Comparison of ENCODE assay signal across 25 mouse cellular contexts in genomic region chr2:173108509-173109190, GRCm38 (mm10). TPM values are rescaled to one million over a fixed set of nuclear protein-coding genes. Genes with fewer than 3 reads are reported as not detected.
"Had no signal": no experiment of that assay in that cellular context is flagged by ENCODE, and none has a peak within 500 bp of the region (broad histone marks: within the 10 kb centered on the region; RNA-seq: fewer than 3 reads in every experiment).

No protein-coding gene starts in this region.

- H3K4me1 ChIP-seq: midbrain, embryonic 12.5 days; midbrain, embryonic 15.5 days; neural tube, embryonic 12.5 days had no signal

- H3K36me3 ChIP-seq: limb, embryonic 10.5 days; limb, embryonic 13.5 days; midbrain, embryonic 12.5 days; midbrain, embryonic 15.5 days; neural tube, embryonic 12.5 days had no signal

- H3K4me3 ChIP-seq: limb, embryonic 10.5 days; limb, embryonic 13.5 days; midbrain, embryonic 12.5 days; midbrain, embryonic 15.5 days; neural tube, embryonic 12.5 days had no signal

- H3K9ac ChIP-seq: hindbrain, embryonic 14.5 days; limb, embryonic 13.5 days; liver, embryonic 14.5 days; midbrain, embryonic 12.5 days; midbrain, embryonic 15.5 days; neural tube, embryonic 12.5 days had no signal

- H3K9me3 ChIP-seq: limb, embryonic 10.5 days; limb, embryonic 13.5 days; midbrain, embryonic 15.5 days had no signal

- H3K27ac ChIP-seq: hindbrain, embryonic 14.5 days; hindbrain, postnatal 0 days; limb, embryonic 10.5 days; limb, embryonic 13.5 days; liver, embryonic 14.5 days; macrophage; midbrain, embryonic 12.5 days; midbrain, embryonic 15.5 days; neural tube, embryonic 12.5 days; stomach, postnatal 0 days had no signal

- ATAC-seq: hindbrain, postnatal 0 days; midbrain, embryonic 15.5 days had no signal

- H3K4me2 ChIP-seq: hindbrain, embryonic 14.5 days; limb, embryonic 13.5 days; midbrain, embryonic 12.5 days; midbrain, embryonic 15.5 days; neural tube, embryonic 12.5 days had no signal

- H3K27me3 ChIP-seq: midbrain, embryonic 15.5 days had no signal

- DNase-seq: kidney, adult 8-10 months; kidney, postnatal 10 days; kidney, postnatal 36 days; lung, adult 2 months; retina, postnatal 1 day; right cerebral cortex, postnatal 25 days; thymus, adult 2 months; thymus, postnatal 14 days; thymus, postnatal 4 days had no signal

RNA-seq across cellular contexts. Expression of gene Ctcfl, which starts 10.7 kb away (rescaled TPM):
- total RNA-seq: hindbrain, postnatal 0 days; layer of hippocampus, postnatal 25 days; left cerebral cortex, adult 18-20 months; megakaryocyte, adult 5-6 weeks; neutrophil, adult 5-6 weeks had no signal
- polyA plus RNA-seq: hindbrain, postnatal 0 days; lung, adult 2 months; macrophage; midbrain, embryonic 12.5 days; stomach, postnatal 0 days had no signal

RNA-seq across cellular contexts. Expression of gene Pck1, which starts 44.2 kb away (rescaled TPM):
- total RNA-seq: layer of hippocampus, postnatal 25 days; left cerebral cortex, adult 18-20 months; left cerebral cortex, postnatal 25 days; megakaryocyte, adult 5-6 weeks; neutrophil, adult 5-6 weeks had no signal
- polyA plus RNA-seq: hindbrain, embryonic 14.5 days; hindbrain, postnatal 0 days; limb, embryonic 10.5 days; limb, embryonic 13.5 days; lung, embryonic 16.5 days; macrophage; midbrain, embryonic 12.5 days; midbrain, embryonic 15.5 days; neural tube, embryonic 12.5 days had no signal
